Mouse (Mus musculus): ENCODE results near the gene Fli1.

Gene Fli1

DNA sequence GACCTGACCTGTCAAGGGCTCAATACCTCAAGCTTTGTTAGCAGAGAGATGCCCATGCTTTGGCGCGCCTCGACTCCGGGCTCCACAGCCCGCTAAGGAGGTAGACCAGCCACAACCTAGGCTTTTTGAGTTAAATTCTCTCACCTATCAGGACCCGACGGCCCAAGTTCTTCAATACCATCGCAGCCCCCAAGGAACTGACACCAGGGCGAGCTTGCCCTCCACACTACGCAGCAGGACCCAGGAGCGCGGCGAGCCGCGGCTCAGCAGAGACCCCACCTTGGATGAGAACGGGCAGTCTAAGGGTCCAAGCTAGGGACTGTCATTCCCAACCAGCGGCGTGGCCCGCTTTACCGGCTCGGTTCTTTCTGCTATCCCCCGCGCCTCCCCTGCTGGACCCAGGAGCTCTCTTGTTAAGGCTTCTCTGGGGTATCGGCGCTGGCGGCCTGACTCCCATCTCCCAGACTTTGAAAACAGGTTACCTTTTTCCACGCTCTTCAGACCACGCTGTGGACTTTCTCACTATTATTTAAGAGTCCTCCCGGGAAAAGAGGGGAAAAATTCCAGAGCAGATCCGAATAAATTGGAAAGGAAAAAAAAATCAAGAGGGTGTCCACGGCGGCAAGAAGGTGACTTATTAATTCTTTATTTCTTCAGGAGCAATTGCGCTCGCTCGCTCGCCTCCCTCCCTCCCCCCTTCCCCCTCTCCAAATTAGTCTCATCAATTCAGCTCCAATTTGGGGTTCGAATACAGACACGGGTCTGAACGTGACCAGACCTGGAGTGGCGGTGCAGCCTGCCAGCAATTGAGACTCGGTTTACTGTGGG lies at the start of gene Fli1:
Fli1 (minus strand) TSS at position 650 of the 828 bp plus-strand sequence.
- DNase-seq (ENCODE audit: low spot score): no peak

GRCm38 (mm10) chr9:32591732-32592582 lies 49.3 kb upstream of the Fli1 start:
- peak; percentile 45 for DNase-seq (ENCODE audit: low spot score)

GRCm38 (mm10) chr9:32590571-32590970 lies 47.9 kb upstream of the Fli1 start:
- DNase-seq (ENCODE audit: low spot score): no peak

- DNase-seq (ENCODE audit: low spot score): peak; percentile 41
These were observed 47.2 kb upstream of the Fli1 start for GRCm38 (mm10) chr9:32589900-32590299.

DNA sequence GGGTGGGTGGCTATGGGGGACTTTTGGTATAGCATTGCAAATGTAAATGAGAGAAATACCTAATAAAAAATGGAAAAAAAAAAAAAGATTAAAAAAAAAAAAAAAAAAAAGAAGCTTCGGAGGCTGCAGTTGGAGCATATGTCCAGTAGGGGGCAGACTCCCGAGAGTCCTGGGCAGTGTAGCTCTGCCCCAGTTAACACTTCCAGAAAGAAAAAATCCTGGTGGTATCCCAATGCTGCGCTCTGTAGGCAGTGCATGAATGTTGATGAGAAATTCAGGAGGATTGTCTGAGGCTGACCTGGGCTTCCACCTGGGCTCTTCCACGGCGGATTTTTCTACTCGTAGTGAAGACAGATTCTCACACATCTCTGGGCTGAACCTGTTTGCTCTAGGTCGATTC lies 42.7 kb upstream of the Fli1 start:
- no peak for DNase-seq (ENCODE audit: low spot score)

DNA sequence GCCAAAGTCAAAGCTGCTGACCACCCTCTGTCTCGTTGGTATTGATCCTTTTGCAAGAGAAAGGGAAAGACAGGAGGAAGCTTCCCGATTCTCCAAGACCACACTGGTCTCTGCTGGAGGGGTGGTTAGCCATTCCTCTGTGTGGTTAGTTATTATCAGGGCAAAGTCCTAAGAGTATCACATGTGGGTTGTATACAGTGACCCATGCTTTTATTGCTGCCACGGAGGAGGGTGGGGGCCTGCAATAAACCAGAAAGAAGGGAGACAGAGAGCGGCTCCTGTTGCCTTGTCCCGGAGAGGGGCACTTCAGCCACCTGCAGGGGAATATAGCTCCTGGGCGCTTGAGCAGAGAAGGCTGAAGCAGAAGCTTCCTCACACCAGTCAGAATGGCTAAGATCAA lies 41.2 kb upstream of the Fli1 start:
- DNase-seq (ENCODE audit: low spot score): no peak

GRCm38 (mm10) chr9:32581851-32582573 lies 39.4 kb upstream of the Fli1 start:
- no peak for DNase-seq (ENCODE audit: low spot score)

DNA sequence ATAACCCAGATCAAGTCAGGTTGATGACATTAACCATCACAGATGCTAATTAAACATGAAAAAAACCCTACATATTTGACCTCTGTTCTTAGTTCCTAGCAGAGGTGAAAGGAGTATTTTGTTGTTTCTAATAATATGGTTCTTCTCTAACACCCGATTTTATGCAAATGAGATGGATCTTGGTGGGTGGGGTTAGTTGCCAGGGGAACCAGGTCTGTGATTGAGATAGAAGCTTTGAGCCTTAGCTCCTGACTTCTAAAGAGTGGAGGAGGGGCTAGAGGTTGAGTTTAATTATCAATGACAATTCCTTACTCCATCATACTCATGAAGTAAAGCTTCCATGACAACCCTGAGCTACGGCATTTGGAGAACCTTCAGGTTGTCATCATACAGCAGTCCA lies 35.8 kb upstream of the Fli1 start:
- no peak for DNase-seq (ENCODE audit: low spot score)

GRCm38 (mm10) chr9:32573638-32574037 lies 31.0 kb upstream of the Fli1 start:
- DNase-seq (ENCODE audit: low spot score): no peak

DNA sequence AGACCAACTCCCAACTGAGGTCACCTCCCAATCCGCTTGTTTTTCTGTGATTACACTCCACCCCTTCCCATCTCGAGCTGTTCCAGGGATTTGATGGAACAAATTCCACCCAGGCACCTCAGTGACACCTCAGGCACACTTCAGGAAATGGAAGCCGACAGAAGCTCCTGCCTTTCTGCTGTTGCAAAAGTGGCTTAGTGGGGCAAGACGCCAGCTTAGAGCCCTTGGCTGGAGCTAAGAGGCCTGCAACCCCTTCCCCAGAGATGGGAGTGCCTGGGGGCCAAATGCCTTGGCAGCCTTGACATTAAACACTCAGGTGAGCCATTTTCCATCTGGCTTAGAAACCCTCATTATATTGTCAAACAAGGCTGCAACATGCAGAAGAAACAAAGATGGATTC lies 29.0 kb upstream of the Fli1 start:
- DNase-seq (ENCODE audit: low spot score): no peak

DNA sequence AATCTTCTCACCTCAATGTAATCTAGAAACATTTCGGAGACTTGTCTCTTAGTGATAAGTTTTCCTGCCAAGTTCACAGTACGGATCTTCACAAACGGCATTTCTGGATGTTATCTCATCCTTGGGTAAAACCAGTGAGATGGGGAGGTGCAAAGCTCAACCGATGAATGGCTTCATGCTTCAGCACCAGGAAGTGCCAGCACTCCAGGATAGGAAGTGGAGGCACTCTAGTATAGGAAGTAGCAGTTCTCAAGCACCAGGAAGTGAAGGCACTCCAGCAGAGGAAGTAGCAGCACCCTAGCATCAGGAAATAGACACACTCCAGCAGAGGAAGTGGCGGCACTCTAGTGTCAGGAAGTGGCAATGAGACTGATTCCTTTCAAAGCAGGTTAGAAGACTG lies 27.9 kb upstream of the Fli1 start:
- no peak for DNase-seq (ENCODE audit: low spot score)

- DNase-seq (ENCODE audit: low spot score): no peak
These were observed 26.6 kb upstream of the Fli1 start for GRCm38 (mm10) chr9:32569261-32569660.

DNA sequence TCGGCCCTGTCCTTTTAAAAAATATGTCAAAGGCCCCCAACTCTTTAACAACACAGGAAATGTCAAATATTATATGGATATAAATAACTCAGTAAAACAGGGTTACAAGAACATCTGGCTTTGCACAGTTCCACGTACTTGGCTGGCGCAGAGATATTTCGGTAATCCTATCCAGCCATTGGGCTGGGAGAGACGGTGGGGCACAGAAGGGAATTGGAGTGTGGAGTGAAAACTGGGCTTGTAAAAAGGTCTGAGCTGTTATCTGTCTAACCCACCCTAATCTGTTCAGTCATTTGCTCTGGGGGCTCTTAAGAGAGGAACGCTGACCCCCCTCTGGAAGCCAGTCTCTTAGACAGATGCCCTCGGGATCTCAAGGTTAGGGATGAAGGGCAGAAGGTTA lies 24.9 kb upstream of the Fli1 start:
- DNase-seq (ENCODE audit: low spot score): no peak

- DNase-seq (ENCODE audit: low spot score): no peak
These were observed 22.6 kb upstream of the Fli1 start for GRCm38 (mm10) chr9:32565309-32565708.

DNA sequence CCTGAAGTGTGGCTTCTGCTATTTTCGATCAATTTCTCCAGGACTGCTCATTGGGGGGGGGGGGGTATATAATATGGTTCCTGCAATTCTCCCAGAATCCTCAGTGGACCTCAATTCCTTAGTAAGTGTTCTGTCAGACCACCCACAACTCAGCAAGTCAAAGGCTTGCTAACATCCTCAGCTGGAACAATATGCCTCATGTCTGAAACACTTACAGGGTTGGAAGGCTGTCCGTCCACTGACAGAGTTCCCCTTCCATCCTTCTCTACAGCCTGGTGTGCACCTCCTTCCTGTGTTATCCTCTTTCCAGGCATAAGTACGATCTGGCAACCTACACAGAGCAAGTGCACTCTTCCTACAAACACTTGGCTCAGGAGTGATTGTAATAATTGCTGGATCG lies 20.2 kb upstream of the Fli1 start:
- no peak for DNase-seq (ENCODE audit: low spot score)

- no peak for DNase-seq (ENCODE audit: low spot score)
These were observed 19.7 kb upstream of the Fli1 start for GRCm38 (mm10) chr9:32562409-32562808.

- DNase-seq (ENCODE audit: low spot score): no peak
These were observed 18.7 kb upstream of the Fli1 start for GRCm38 (mm10) chr9:32561190-32561890.

- no peak for DNase-seq (ENCODE audit: low spot score)
These were observed 17.2 kb upstream of the Fli1 start for GRCm38 (mm10) chr9:32559859-32560258.

DNA sequence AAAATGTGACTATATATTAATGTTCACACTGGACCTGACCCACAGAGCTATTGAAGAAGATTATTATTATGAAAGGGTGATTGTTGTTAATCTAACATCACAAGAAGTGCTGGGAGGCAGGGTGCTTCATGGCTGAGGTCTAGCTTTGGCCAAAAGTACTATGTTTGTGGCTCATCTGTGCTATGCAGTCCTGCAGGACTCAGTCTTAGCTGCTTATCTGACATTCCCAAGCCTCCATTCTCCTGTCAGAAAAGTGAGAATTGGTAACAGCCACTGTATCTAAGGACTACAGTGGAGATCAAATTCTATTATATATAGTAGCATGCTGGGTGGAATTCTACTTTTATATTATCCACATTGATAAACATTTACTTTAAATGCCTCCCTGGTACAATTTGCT lies 16.8 kb upstream of the Fli1 start:
- DNase-seq (ENCODE audit: low spot score): no peak

DNA sequence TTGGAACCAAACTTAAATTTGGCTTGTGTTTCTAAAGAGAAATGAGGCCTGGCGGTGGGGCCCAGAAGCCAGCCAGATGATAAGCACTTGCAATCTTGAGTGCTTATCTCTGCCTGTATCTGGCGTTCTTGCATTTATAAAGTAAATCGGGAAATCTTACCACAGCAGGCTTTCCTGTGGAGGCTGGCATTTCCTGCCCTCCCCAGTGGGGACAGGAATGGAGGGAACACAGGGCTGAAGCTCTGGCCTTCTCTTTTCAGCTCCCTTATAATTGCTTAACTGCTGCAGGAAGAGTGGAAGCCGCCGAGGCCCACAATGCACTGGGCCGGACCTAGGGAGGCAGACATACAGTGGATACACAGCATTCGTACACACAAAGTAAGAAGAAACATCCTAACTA lies 13.7 kb upstream of the Fli1 start:
- no peak for DNase-seq (ENCODE audit: low spot score)

DNA sequence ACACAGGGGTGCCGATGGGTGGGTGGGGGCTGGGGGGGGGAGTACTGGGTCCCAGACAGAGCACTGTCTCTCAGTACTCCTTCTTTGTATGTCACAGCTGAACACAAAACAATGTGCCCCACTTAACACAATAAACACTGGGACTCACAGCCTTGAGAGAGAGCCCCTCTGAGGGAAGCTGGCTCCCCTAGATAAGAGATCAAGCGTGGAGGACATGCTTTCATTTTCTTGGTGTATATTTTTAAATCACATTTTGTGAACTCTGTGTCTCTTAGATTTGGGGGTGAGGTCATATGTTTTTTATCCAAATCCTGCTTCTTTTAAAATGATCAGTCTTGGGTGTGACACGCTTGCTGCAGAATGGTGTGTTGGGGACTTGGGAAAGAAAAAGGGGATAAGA lies 12.6 kb upstream of the Fli1 start:
- DNase-seq (ENCODE audit: low spot score): no peak

DNA sequence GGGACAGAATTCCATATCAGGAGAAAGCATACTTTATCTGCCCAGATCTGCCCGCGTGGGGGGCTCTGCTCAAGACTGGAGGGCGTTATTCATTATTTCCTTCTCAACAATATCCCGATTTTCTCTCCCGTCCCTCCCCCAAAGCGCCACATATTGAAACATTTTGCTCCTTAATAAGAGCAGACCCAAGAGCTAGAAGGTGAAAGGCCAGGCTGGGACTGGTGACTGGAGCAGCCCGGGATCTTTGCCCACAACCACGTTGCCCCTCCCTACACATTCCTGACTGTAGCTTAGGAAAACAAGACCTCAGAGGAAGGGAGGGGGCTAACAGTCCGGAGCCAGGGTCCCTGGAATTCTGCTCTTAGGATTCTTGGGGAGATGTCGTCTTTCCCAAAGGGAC lies 7.9 kb upstream of the Fli1 start:
- no peak for DNase-seq (ENCODE audit: low spot score)

All from left cerebral cortex, adult 11 months (tissue).